Mouse (Mus musculus): Measurements from ENCODE around the gene Igtp. TPM values are rescaled to one million over a fixed set of nuclear protein-coding genes. Genes with fewer than 3 reads are reported as not detected.

Igtp gene
- polyA plus RNA-seq, 1 experiment from 2014 or later: 9.7 TPM

DNA sequence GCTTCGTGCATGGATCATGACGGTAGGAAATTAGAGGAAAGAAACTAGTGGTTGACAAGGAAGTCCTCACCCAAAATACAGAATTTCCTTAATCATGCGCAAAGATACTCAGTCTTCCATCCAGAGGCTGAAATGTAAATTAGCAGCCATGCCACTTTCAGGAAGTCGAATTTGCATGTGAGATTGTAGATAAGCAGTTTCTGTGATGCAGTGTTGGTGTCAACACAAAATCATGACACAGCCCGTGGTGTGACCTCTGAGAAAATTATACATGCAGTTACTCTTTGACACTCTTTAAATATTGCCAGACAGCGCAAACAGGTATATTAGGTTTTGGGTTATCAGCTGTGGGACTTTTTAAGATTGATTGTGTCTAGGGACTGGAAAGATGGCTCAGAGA, 9.7 kb upstream of the Igtp start:
- H3K4me1 ChIP-seq (ENCODE audit: insufficient read depth, low read depth, low read length): no peaks in the 10 kb centered on the region
- H3K36me3 ChIP-seq (ENCODE audit: insufficient read depth, low read length): no peaks in the 10 kb centered on the region
- no peak overlapping the region for H3K4me2 ChIP-seq (replicated peaks; ENCODE audit: low read depth, low read length)
- no peak overlapping the region for H3K4me3 ChIP-seq (ENCODE audit: low read depth, low read length)
- no peak overlapping the region for H3K9ac ChIP-seq (replicated peaks; ENCODE audit: low read depth)
- H3K27me3 ChIP-seq (replicated peaks; ENCODE audit: insufficient read depth, low read length): no peaks in the 10 kb centered on the region
- DNase-seq (ENCODE audit: low spot score) (no peak), ATAC-seq (no peak)
- H3K9me3 ChIP-seq (ENCODE audit: low read length): no peaks in the 10 kb centered on the region
- TF ChIP-seq EP300 (IDR thresholded peaks at IDR 0.05): no peak
- no peak for TF ChIP-seq CTCF (IDR thresholded peaks at IDR 0.05)
- H3K27ac ChIP-seq (ENCODE audit: low read length): no peak overlapping the region
- 88% methylated on average over 6 of the region's 6 CpGs for WGBS

DNA sequence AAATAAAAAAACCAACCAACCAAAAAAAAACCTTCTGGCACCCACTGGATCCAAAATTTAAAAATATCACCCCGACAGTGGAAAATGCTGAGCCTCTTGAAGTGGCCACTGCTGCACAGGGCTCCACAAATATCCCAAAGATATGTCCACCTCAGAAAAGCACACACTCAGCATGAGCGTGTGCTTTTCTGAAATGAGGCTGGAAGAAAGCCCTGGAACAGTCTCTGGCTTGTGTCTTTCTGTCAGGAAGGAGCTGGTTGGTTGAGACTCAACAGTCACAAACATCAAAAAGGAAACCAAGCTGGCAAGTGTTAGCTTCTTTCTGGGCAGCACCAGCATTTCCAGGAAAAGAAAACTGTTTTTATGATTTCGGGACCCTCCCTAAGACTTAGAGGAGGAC, 6.0 kb upstream of the Igtp start:
- H3K4me2 ChIP-seq (replicated peaks; ENCODE audit: low read depth, low read length): no peak overlapping the region
- H3K9ac ChIP-seq (replicated peaks; ENCODE audit: low read depth): no peak overlapping the region
- TF ChIP-seq EP300 (IDR thresholded peaks at IDR 0.05) (no peak), CTCF (IDR thresholded peaks at IDR 0.05) (no peak)
- H3K27ac ChIP-seq (ENCODE audit: low read length): no peak overlapping the region
- no peaks in the 10 kb centered on the region for H3K36me3 ChIP-seq (ENCODE audit: insufficient read depth, low read length)
- H3K9me3 ChIP-seq (ENCODE audit: low read length): no peaks in the 10 kb centered on the region
- H3K27me3 ChIP-seq (replicated peaks; ENCODE audit: insufficient read depth, low read length): no peaks in the 10 kb centered on the region
- no peak; the same call in 1 of the 2 replicates for ATAC-seq
- no peaks in the 10 kb centered on the region for H3K4me1 ChIP-seq (ENCODE audit: insufficient read depth, low read depth, low read length)
- H3K4me3 ChIP-seq (ENCODE audit: low read depth, low read length): no peak overlapping the region
- WGBS: 34% methylated on average over 3 of the region's 3 CpGs
- DNase-seq (ENCODE audit: low spot score): no peak

DNA sequence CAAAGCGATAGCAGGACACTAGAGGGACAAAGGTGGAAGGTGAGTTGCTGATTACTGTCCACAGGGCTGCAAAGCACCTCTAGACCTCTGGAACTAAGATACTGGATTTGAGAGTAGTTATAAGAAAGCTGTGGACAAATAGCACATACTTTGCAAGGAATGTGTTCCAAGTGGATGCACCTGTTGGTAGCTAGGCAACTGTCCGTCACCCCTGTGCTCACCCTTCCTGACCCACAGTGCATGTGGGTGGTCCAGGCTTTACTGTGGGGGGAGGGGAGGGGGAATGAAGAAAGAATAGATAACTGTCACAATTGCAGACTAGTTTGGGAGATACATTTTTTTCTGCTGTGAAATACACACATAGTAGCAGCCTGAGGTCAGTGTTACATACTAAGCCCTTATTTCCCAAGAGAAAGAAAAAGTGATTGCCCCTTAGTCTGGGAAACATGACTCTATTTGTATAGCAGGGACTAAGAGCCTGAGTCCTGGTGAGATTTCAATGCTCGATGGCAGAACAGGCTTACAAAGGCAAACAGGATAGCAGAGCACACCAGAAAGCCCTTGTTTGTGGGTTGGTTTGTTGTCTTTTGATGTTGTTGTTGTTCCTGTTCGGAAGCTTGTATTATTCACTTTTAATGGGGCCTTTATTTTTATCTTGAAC, 5.4 kb upstream of the Igtp start:
- Histone ChIP-seq H3K4me1 (ENCODE audit: insufficient read depth, low read depth, low read length) (no peaks in the 10 kb centered on the region), H3K27ac (ENCODE audit: low read length) (no peak overlapping the region), H3K27me3 (replicated peaks; ENCODE audit: insufficient read depth, low read length) (no peaks in the 10 kb centered on the region), H3K4me3 (ENCODE audit: low read depth, low read length) (no peak overlapping the region), H3K36me3 (ENCODE audit: insufficient read depth, low read length) (no peaks in the 10 kb centered on the region), H3K4me2 (replicated peaks; ENCODE audit: low read depth, low read length) (no peak overlapping the region), H3K9ac (replicated peaks; ENCODE audit: low read depth) (no peak overlapping the region), H3K9me3 (ENCODE audit: low read length) (no peaks in the 10 kb centered on the region)
- peak; percentile 29 for DNase-seq (ENCODE audit: low spot score)
- ATAC-seq: peak; percentile 38
- 31% methylated on average over 4 of the region's 4 CpGs for WGBS
- TF ChIP-seq CTCF (IDR thresholded peaks at IDR 0.05): no peak
- no peak for TF ChIP-seq EP300 (IDR thresholded peaks at IDR 0.05)

GRCm38 (mm10) chr11:58198663-58199062, 693 bp upstream of the Igtp start:
- Histone ChIP-seq H3K27ac (ENCODE audit: low read length) (no peak overlapping the region), H3K36me3 (ENCODE audit: insufficient read depth, low read length) (no peaks in the 10 kb centered on the region), H3K4me1 (ENCODE audit: insufficient read depth, low read depth, low read length) (0 out of 2 replicates have a peak, but pooled peaks cover 3% of the 10 kb centered on the region), H3K9ac (replicated peaks; ENCODE audit: low read depth) (no peak overlapping the region), H3K9me3 (ENCODE audit: low read length) (no peaks in the 10 kb centered on the region), H3K27me3 (replicated peaks; ENCODE audit: insufficient read depth, low read length) (no peaks in the 10 kb centered on the region), H3K4me2 (replicated peaks; ENCODE audit: low read depth, low read length) (peak overlapping the region; percentile 67), H3K4me3 (ENCODE audit: low read depth, low read length) (peak overlapping the region; percentile 77)
- WGBS: 84% methylated on average over 4 of the region's 4 CpGs
- ATAC-seq (no peak), DNase-seq (ENCODE audit: low spot score) (no peak)
- TF ChIP-seq CTCF (IDR thresholded peaks at IDR 0.05): no peak
- TF ChIP-seq EP300 (IDR thresholded peaks at IDR 0.05): no peak

GRCm38 (mm10) chr11:58200226-58200625, 870 bp downstream of the Igtp start:
- Histone ChIP-seq H3K4me2 (replicated peaks; ENCODE audit: low read depth, low read length) (peak overlapping the region; percentile 67), H3K27me3 (replicated peaks; ENCODE audit: insufficient read depth, low read length) (no peaks in the 10 kb centered on the region), H3K9ac (replicated peaks; ENCODE audit: low read depth) (no peak overlapping the region), H3K4me3 (ENCODE audit: low read depth, low read length) (no peak overlapping the region), H3K9me3 (ENCODE audit: low read length) (no peaks in the 10 kb centered on the region), H3K36me3 (ENCODE audit: insufficient read depth, low read length) (no peaks in the 10 kb centered on the region), H3K27ac (ENCODE audit: low read length) (no peak overlapping the region), H3K4me1 (ENCODE audit: insufficient read depth, low read depth, low read length) (0 out of 2 replicates have a peak, but pooled peaks cover 3% of the 10 kb centered on the region)
- DNase-seq (ENCODE audit: low spot score): no peak
- no peak for ATAC-seq
- WGBS: 92% methylated on average over 4 of the region's 4 CpGs
- TF ChIP-seq CTCF (IDR thresholded peaks at IDR 0.05): no peak
- TF ChIP-seq EP300 (IDR thresholded peaks at IDR 0.05): no peak

DNA sequence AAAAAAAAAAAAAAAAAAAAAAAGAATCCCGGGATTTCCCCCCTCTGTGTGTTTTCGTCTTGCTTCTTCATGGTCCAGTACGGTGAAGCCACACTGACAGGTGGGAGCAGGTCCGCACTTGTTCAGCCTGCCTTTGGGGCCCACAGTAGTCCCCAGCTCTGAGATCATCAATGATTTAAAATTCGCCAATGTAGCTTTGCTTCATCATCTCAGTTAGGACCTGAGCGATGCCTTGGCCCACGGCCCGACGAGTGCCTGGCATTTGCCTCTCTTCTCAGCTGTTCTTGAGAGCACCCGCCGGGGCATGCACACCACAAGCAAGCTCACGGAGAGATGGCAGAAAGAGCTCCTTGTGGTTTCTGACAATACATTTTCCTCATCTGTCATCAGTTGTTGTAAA, 1.7 kb downstream of the Igtp start:
- 0 out of 2 replicates have a peak, but pooled peaks cover 3% of the 10 kb centered on the region for H3K4me1 ChIP-seq (ENCODE audit: insufficient read depth, low read depth, low read length)

More for the DNA sequence above, 1.7 kb downstream of the Igtp start:
- no peak for ATAC-seq
- no peak for DNase-seq (ENCODE audit: low spot score)
- no peaks in the 10 kb centered on the region for H3K36me3 ChIP-seq (ENCODE audit: insufficient read depth, low read length)
- H3K4me2 ChIP-seq (replicated peaks; ENCODE audit: low read depth, low read length): no peak overlapping the region; the same call in 1 of the 2 replicates
- TF ChIP-seq EP300 (IDR thresholded peaks at IDR 0.05): no peak
- TF ChIP-seq CTCF (IDR thresholded peaks at IDR 0.05): no peak
- H3K4me3 ChIP-seq (ENCODE audit: low read depth, low read length): no peak overlapping the region
- H3K27ac ChIP-seq (ENCODE audit: low read length): no peak overlapping the region
- 79% methylated on average over 12 of the region's 12 CpGs for WGBS
- H3K27me3 ChIP-seq (replicated peaks; ENCODE audit: insufficient read depth, low read length): no peaks in the 10 kb centered on the region
- H3K9me3 ChIP-seq (ENCODE audit: low read length): no peaks in the 10 kb centered on the region
- no peak overlapping the region for H3K9ac ChIP-seq (replicated peaks; ENCODE audit: low read depth)

All from lung, postnatal 0 days (tissue).